Mouse (Mus musculus): ENCODE data around the gene Lipa. TPM values are rescaled to one million over a fixed set of nuclear protein-coding genes. Genes with fewer than 3 reads are reported as not detected.
A peak's percentile ranks its signal among the peaks of the same experiment; 100 is the strongest.

The Lipa gene
- polyA plus RNA-seq (2012), result not detected in 2 replicates

GRCm38 (mm10) chr19:34526941-34527682 is at the start of gene Lipa:
Gene Lipa (minus strand): TSS chr19:34527474.
- no peak for TF ChIP-seq GATA1 (IDR thresholded peaks at IDR 0.05; ENCODE audit: low read length)

GRCm38 (mm10) chr19:34573650-34574049 is 46.4 kb upstream of the Lipa start:
- no peak for TF ChIP-seq GATA1 (IDR thresholded peaks at IDR 0.05; ENCODE audit: low read length)

GRCm38 (mm10) chr19:34571080-34571479 is 43.8 kb upstream of the Lipa start:
- no peak for TF ChIP-seq GATA1 (IDR thresholded peaks at IDR 0.05; ENCODE audit: low read length)

- TF ChIP-seq GATA1 (IDR thresholded peaks at IDR 0.05; ENCODE audit: low read length), result no peak
Observed at GRCm38 (mm10) chr19:34569896-34570476, 42.7 kb upstream of the Lipa start.

GRCm38 (mm10) chr19:34568988-34569895 is 42.0 kb upstream of the Lipa start:
- TF ChIP-seq GATA1 (IDR thresholded peaks at IDR 0.05; ENCODE audit: low read length), result no peak

GRCm38 (mm10) chr19:34566178-34566784 is 39.0 kb upstream of the Lipa start:
- TF ChIP-seq GATA1 (IDR thresholded peaks at IDR 0.05; ENCODE audit: low read length), result no peak

GRCm38 (mm10) chr19:34562556-34562955 is 35.3 kb upstream of the Lipa start:
- TF ChIP-seq GATA1 (IDR thresholded peaks at IDR 0.05; ENCODE audit: low read length), result peak; percentile 27

GRCm38 (mm10) chr19:34556621-34557020 is 29.3 kb upstream of the Lipa start:
- TF ChIP-seq GATA1 (IDR thresholded peaks at IDR 0.05; ENCODE audit: low read length), result no peak

GRCm38 (mm10) chr19:34554061-34554460 is 26.8 kb upstream of the Lipa start:
- TF ChIP-seq GATA1 (IDR thresholded peaks at IDR 0.05; ENCODE audit: low read length), result no peak

GRCm38 (mm10) chr19:34553522-34553921 is 26.2 kb upstream of the Lipa start:
- TF ChIP-seq GATA1 (IDR thresholded peaks at IDR 0.05; ENCODE audit: low read length), result no peak

GRCm38 (mm10) chr19:34553021-34553420 is 25.7 kb upstream of the Lipa start:
- no peak for TF ChIP-seq GATA1 (IDR thresholded peaks at IDR 0.05; ENCODE audit: low read length)

GRCm38 (mm10) chr19:34551981-34552380 is 24.7 kb upstream of the Lipa start:
- no peak for TF ChIP-seq GATA1 (IDR thresholded peaks at IDR 0.05; ENCODE audit: low read length)

- no peak for TF ChIP-seq GATA1 (IDR thresholded peaks at IDR 0.05; ENCODE audit: low read length)
Observed at GRCm38 (mm10) chr19:34550534-34551223, 23.4 kb upstream of the Lipa start, which contains the start of gene Ifit2. Gene Ifit2 (plus strand): TSS chr19:34550694.

- TF ChIP-seq GATA1 (IDR thresholded peaks at IDR 0.05; ENCODE audit: low read length), result no peak
Observed at GRCm38 (mm10) chr19:34550205-34550533, 22.9 kb upstream of the Lipa start.

- TF ChIP-seq GATA1 (IDR thresholded peaks at IDR 0.05; ENCODE audit: low read length), result no peak
Observed at GRCm38 (mm10) chr19:34547976-34548375, 20.7 kb upstream of the Lipa start.

Data from G1E-ER4 (cell line).